Mouse (Mus musculus) gastrocnemius, postnatal 25 days (tissue): ENCODE data around the gene Osm. TPM values are rescaled to one million over a fixed set of nuclear protein-coding genes. Genes with fewer than 3 reads are reported as not detected.

Experiments used
- DNase-seq: peaks from one replicate; pipeline ENCODE4 v3.0.0; 2022
- total RNA-seq, 2 experiments: library from RNA; stranded (reverse); gene quantifications; 1 replicate in 1 of 2; 2 replicates in 1 of 2; pipeline ENCODE4 v1.2.3; 2021

The Osm gene
- total RNA-seq, 2 experiments from 2014 or later = not detected

DNA sequence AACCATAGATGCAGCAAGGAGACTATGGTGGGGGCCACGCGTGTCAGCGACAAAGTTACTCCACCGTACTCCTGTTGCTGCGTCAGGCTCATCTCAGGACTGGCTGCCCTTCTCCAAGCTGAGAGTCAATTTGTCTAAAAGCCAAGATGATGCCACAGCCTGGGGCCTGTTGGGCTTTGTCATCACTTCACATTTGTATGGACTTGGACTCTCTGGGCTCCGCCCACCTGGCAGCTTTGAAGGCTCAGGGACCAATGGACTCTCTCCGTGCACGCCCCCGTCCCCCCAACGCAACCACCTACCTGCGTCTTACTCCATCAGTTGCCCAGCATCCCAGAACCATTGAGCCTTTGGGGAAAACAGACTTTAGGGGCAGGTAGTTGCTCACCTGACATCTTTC is 35.3 kb downstream of the Osm start:
- no peak for DNase-seq

DNA sequence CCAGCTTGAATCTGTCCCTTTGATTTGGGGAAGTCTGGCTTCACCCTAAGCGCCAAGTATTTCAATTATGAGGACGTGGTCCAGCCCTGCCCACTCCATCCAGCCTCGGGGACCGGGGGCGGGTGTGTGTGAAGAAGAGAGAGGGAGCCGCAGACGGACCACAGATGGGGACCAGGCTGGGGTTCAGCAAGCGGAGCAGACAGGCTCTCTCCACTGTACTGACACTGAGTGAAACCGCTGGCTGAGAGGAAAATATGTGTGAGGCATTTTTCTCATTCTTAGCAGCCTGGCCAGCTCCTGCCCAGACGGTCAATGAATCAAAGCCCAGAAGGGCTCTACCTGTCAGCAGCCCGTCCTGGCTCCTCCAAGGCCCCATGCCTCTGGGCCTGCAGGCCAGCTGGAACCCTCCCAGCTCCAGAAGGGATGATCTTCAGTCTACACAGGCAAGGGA is 40.2 kb downstream of the Osm start:
- DNase-seq = peak; percentile 60

DNA sequence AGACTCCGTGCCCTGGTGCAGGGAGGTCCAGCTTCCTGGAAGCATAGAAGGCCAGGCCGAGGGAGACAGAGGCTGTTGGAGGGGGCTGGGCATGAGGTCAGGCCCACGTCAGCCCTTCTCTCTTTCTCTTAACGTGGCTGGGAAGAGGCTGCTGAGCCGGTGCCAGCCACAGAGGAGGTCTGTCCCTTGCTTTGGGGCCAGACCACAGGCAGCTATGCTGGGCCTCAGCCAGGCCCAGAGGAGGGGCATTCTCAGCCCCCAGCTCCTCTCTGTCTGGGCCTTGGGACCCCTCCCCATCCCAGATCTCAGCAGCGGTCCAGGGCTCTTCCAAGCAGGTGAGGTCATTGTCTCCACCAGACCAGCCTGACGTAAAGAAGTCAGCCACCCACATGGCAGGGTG is 43.7 kb downstream of the Osm start:
- DNase-seq = no peak

GRCm38 (mm10) chr11:4281852-4282251 is 45.6 kb downstream of the Osm start:
- no peak for DNase-seq

- DNase-seq = peak; percentile 65
These were observed 47.4 kb downstream of the Osm start for GRCm38 (mm10) chr11:4283627-4284026.

- DNase-seq = no peak
These were observed 53.1 kb downstream of the Osm start for GRCm38 (mm10) chr11:4289280-4289679.

Other genes with a start within 250 kb of the Osm start
- not detected for gene Sec14l4, start 205.0 kb upstream of the Osm start, total RNA-seq
- gene Sec14l3, start 171.6 kb upstream of the Osm start, total RNA-seq = not detected
- gene Mtfp1, start 141.0 kb upstream of the Osm start, total RNA-seq = 10 to 100 TPM; 60.8 to 62.0 TPM
- gene Sec14l2, start 113.0 kb upstream of the Osm start, total RNA-seq = under 1 TPM; 0.49 to 0.83 TPM
- gene Rnf215, start 101.2 kb upstream of the Osm start, total RNA-seq = 1 to 10 TPM; 4.9 to 5.0 TPM
- gene Ccdc157, start 76.1 kb upstream of the Osm start, total RNA-seq = 1 to 10 TPM; 3.1 to 3.2 TPM
- gene Sf3a1, start 76.1 kb upstream of the Osm start, total RNA-seq = 10 to 100 TPM; 14.8 to 19.8 TPM
- gene Tbc1d10a, start 49.6 kb upstream of the Osm start, total RNA-seq = 1 to 10 TPM; 3.8 to 4.3 TPM
- gene Castor1, start 18.2 kb upstream of the Osm start, total RNA-seq = 1 to 10 TPM; 1.8 to 4.4 TPM
- under 1 TPM; 0.26 to 0.43 TPM for gene Lif, start 21.1 kb downstream of the Osm start, total RNA-seq
- gene Hormad2, start 204.7 kb downstream of the Osm start, total RNA-seq = not detected